Mouse (Mus musculus) olfactory bulb, adult 2 months (tissue): Measurements from ENCODE around the gene Fam189a1.
A peak's percentile ranks its signal among the peaks of the same experiment; 100 is the strongest.

Experiments used
- CTCF ChIP-seq: fragments of 200-500 bp; IDR thresholded peaks from 2 replicates; pipeline ENCODE4 v1.5.1; 2012; ENCODE audit warnings: low read depth, mild to moderate bottlenecking, low read length, moderate library complexity; ENCODE audit not compliant: insufficient read depth
- POLR2A ChIP-seq: fragments of 200-500 bp; IDR thresholded peaks from 2 replicates; pipeline ENCODE4 v1.6.1; 2012; ENCODE audit warnings: mild to moderate bottlenecking, low read depth, low read length, moderate library complexity; ENCODE audit not compliant: insufficient read depth

GRCm38 (mm10) chr7:64751465-64751864 lies 404.9 kb downstream of the Fam189a1 start:
- TF ChIP-seq POLR2A (no peak), CTCF (peak; percentile 92)
